Mouse (Mus musculus) heart, embryonic 16.5 days (tissue): Measurements from ENCODE around the gene Ikbkg. TPM values are rescaled to one million over a fixed set of nuclear protein-coding genes. Genes with fewer than 3 reads are reported as not detected.
"Not testable (repeated sequence)": the region's sequence is repeated elsewhere in the genome, so short reads cannot be mapped to it uniquely, and the experiment has no call there.

Source experiments
- ATAC-seq: fragments of 200-750 bp; cut with Nextera tagmentation; replicated peaks from 2 replicates; pipeline ENCODE4 v1.8.0; 2017; ENCODE audit warnings: moderate number of reproducible peaks; ENCODE audit not compliant: insufficient read depth, low FRiP score; ENCODE audit errors: extremely low read depth
- H3K27ac ChIP-seq: fragments of 300-500 bp; sonication (generic); 2 replicates; pipeline ENCODE4 v1.5.1; 2014; ENCODE audit warnings: mild to moderate bottlenecking, low read length, control low read depth, moderate library complexity
- H3K27me3 ChIP-seq: fragments of 300-500 bp; sonication (generic); 2 replicates; pipeline ENCODE4 v1.6.1; 2014; ENCODE audit warnings: low read length, mixed read lengths; ENCODE audit not compliant: control insufficient read depth, insufficient read depth
- H3K36me3 ChIP-seq: fragments of 300-500 bp; sonication (generic); 2 replicates; pipeline ENCODE4 v1.6.1; 2014; ENCODE audit not compliant: control insufficient read depth, insufficient read depth
- H3K4me1 ChIP-seq: fragments of 300-500 bp; sonication (generic); 2 replicates; pipeline ENCODE4 v1.6.1; 2014; ENCODE audit warnings: low read length, mixed read lengths; ENCODE audit not compliant: control insufficient read depth, insufficient read depth
- H3K4me2 ChIP-seq: fragments of 300-500 bp; sonication (generic); 2 replicates; pipeline ENCODE4 v1.6.1; 2014; ENCODE audit warnings: low read depth, mild to moderate bottlenecking, control low read depth, low read length
- H3K4me3 ChIP-seq: fragments of 300-500 bp; sonication (generic); 2 replicates; pipeline ENCODE4 v1.5.1; 2014; ENCODE audit warnings: mild to moderate bottlenecking, control low read depth, low read length
- H3K9ac ChIP-seq: fragments of 300-500 bp; sonication (generic); 2 replicates; pipeline ENCODE4 v1.6.1; 2014; ENCODE audit warnings: low read length, control low read depth
- H3K9me3 ChIP-seq: fragments of 300-500 bp; sonication (generic); replicated peaks from 2 replicates; pipeline ENCODE4 v1.6.1; 2016; ENCODE audit warnings: low read length; ENCODE audit not compliant: control insufficient read depth
- WGBS: fragments of 180-500 bp; shearing (Covaris S2); extraction: QIAGEN DNeasy Blood & Tissue Kit; methylation state at CpG from one replicate; pipeline ENCODE4 v1.1.7; 2014; 5-methylcytosine and 5-hydroxymethylcytosine counted together
- polyA plus RNA-seq: library from polyadenylated mRNA; unstranded; fragments of >200 nt; fragmentation: Nextera tagmentation; extraction: Ambion mirVana; gene quantifications from 2 replicates; pipeline ENCODE4 v1.2.1, GENCODE M21; 2015

The Ikbkg gene
- polyA plus RNA-seq, 1 experiment from 2014 or later, result 23.0 TPM

DNA sequence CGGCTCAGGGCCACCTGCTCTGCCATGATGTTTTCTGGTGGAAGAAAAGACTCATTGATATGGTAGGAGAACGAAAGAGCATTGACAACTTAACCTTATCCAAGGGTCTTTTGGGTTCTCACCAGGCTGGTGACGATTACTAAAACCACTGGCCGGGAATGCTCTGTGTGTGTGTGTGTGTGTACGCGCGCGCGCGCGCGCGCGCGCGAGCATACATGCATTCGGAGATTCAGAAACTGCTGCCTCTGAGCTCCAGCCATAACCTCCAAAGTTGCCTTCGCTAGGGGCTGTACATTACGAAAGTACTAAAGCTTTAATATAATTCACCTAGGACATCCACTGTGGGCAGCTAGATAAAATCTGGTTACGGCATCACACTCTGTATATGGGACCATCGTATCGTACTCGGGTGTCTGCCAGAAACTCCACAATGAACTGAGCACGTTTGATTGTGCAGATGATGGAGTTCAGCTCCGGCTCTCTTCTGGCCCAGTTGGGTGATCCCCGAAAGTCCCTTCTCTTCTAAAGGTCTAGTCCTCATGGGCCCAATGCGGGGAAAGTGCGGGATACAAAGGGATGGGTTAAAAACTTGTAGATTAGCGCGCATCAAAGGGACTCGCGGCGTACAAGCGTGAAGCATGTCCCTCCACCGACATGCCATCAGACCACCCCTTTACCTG is 35.2 kb downstream of the Ikbkg start:
- peak overlapping the region; percentile 77 for H3K4me2 ChIP-seq
- no peaks in the 10 kb centered on the region for H3K36me3 ChIP-seq
- no peak overlapping the region; the same call in 1 of the 2 replicates for H3K27ac ChIP-seq
- peak overlapping the region; percentile 72 for H3K4me3 ChIP-seq
- H3K27me3 ChIP-seq, result no peaks in the 10 kb centered on the region
- 20% methylated on average over 35 of the region's 35 CpGs for WGBS
- H3K4me1 ChIP-seq, result peaks cover 2% of the 10 kb centered on the region; the same call in 1 of the 2 replicates
- ATAC-seq, result peak; percentile 5; the same call in 1 of the 2 replicates
- peak overlapping the region; percentile 77 for H3K9ac ChIP-seq
- H3K9me3 ChIP-seq, result no peaks in the 10 kb centered on the region

DNA sequence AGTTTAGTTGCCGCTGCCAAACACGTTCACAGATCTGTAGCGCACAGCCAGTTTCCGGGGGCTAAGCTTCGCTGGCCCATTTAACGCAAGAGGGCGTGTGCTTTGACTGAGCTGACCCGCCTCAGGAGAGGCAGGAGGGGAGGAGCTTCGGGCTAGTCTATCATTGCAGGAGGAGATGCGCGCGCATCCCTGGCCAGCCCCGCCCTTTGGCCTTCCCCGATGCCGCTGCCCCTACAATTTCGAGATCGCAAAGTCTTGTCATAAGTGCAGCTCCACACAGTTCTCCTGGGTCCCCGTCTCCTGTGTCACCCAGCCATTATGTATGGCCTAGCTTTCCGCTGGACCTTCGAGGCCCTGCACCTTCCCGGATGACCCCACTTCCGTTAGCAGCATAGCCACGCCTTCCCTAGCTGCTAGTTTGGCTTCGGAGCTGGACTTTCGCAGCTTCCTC is 35.8 kb downstream of the Ikbkg start, which contains the start of gene G6pdx:
Gene G6pdx (minus strand): TSS at position 369 of the 451 bp plus-strand sequence.
- WGBS, result 13% methylated on average over 25 of the region's 25 CpGs
- Histone ChIP-seq H3K4me3 (peak within 1 kb of the TSS; percentile 72), H3K36me3 (no peaks in the 10 kb centered on the region; the same call in 1 of the 2 replicates), H3K9ac (peak within 1 kb of the TSS; percentile 77), H3K27ac (peak within 1 kb of the TSS; percentile 95), H3K9me3 (no peaks in the 10 kb centered on the region), H3K27me3 (no peaks in the 10 kb centered on the region), H3K4me1 (peaks cover 2% of the 10 kb centered on the region; the same call in 1 of the 2 replicates), H3K4me2 (peak within 1 kb of the TSS; percentile 77)
- peak; percentile 79 for ATAC-seq

DNA sequence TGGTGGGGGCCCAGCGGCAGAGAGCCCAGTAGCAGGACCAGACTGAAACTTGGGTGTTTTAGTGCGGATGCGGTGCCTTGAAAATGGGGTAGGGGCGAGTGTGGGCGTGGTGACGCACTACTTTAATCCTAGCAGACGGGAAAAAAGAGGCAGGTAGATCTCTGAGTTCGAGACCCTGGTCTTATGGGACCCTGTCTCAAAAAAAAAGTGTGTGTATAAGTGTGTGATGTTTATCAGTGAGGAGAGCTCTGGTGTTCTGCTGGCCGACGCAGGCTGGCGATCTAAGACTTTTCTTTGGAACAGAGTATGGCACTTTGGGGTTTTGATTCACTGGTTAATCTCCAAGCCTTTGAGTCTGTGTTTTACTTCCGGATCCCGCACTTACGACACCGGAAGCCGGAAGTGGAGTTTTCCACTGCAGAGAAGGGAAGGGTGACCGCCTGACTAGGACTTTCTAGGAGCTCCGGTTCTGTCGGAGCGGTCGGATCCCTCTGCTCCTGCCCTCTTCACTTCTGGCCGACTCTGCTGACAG is 36.3 kb downstream of the Ikbkg start:
- H3K27me3 ChIP-seq, result no peaks in the 10 kb centered on the region
- H3K36me3 ChIP-seq, result peaks cover 4% of the 10 kb centered on the region; the same call in 1 of the 2 replicates
- peak overlapping the region; percentile 95 for H3K27ac ChIP-seq
- peak overlapping the region; percentile 72 for H3K4me3 ChIP-seq
- peaks cover 2% of the 10 kb centered on the region; the same call in 1 of the 2 replicates for H3K4me1 ChIP-seq
- H3K4me2 ChIP-seq, result peak overlapping the region; percentile 77
- 22% methylated on average over 22 of the region's 22 CpGs for WGBS
- H3K9ac ChIP-seq, result peak overlapping the region; percentile 77
- ATAC-seq, result peak; percentile 71
- no peaks in the 10 kb centered on the region for H3K9me3 ChIP-seq

DNA sequence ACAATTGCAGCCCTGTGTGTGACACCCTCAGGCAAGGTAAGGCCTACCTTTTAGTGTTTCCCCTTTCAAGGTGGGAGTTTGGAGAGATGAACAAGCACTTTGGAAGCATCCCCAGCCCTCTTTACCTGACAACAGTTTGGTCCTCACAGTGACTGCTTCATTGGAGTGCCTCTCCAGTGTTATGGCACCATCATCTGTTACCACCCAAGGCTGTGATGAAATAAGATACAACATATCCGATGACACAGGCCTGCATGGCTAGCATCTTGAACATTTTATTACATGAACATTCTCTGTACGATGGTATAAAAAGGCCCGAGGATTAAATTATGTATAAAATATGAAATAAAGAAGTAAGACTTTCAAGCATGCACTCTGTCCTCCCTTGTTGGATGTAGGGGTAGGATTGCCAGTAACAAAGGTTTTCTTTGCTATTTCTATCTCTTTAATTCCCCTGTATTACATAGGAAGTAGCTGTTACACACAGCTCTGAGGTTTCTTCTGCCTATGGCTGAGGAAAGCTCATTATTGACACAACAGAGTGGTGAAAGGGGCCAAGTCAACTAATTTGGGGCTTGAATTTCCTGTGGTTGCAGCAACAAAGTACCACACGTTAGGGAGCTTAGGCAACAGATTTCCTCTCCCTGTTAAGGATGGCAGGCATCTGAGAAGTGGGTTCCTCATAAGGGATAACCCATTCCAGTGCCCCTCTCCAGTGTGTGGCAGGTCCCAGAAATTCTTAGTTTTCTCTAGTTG is 58.2 kb downstream of the Ikbkg start:
- Histone ChIP-seq H3K9me3 (no peaks in the 10 kb centered on the region), H3K4me2 (no peak overlapping the region), H3K9ac (no peak overlapping the region), H3K27me3 (no peaks in the 10 kb centered on the region), H3K4me1 (no peaks in the 10 kb centered on the region), H3K27ac (no peak overlapping the region), H3K4me3 (no peak overlapping the region), H3K36me3 (peaks cover 5% of the 10 kb centered on the region; the same call in 1 of the 2 replicates)
- WGBS, result 71% methylated on average over 4 of the region's 4 CpGs
- ATAC-seq, result no peak

DNA sequence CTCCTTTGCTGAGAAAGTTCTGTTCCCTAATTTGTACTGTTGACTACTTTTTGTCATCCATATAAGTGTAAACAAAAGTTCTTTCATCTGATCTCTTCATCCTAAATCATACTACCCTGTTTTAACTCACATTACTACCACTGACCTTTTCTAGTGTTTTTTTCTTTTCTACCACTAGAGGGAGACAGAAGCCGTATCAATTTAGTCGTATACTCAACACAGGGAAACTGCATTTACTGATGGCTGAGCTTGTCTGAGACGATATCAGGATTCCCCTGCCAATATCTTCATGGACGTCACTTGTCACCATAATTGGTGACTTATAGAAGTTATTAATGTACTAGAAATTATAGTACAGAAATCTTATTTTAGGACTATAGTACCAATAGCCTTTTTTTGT is 59.7 kb downstream of the Ikbkg start:
- Histone ChIP-seq H3K9ac (no peak overlapping the region), H3K27ac (no peak overlapping the region), H3K36me3 (peaks cover 4% of the 10 kb centered on the region; the same call in 1 of the 2 replicates), H3K9me3 (no peaks in the 10 kb centered on the region), H3K4me1 (no peaks in the 10 kb centered on the region), H3K4me3 (no peak overlapping the region), H3K27me3 (no peaks in the 10 kb centered on the region), H3K4me2 (no peak overlapping the region)
- no peak for ATAC-seq
- WGBS, result 9% methylated on average over 4 of the region's 4 CpGs

DNA sequence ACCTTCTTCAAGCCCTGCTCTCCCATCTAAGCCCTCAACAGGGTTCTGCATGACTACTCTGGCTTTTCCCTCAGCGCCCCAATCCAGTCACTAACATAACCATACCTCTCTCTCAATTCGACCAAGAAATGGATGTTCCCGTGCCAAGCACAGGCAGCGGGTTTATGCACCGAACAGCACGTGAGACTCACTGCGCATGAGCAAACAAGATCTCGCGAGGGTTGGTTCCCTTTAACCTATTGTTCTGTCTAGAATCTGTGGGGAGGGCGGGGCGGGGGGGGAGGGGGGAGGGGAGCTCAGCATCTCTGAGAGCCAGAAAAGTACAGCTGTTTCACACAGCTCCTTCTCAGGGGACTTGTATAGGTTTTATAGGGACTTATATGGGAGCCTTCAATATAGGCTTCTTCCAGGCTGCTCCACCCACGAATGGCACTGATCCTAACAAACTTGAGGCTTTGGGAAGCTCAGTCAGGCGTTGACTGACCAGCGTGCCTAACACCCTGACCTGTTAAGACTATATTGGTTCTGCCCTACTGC is 88.3 kb downstream of the Ikbkg start, which contains the start of gene Gm6880:
Gene Gm6880 (minus strand): TSS at position 51 of the 537 bp plus-strand sequence.
- not testable (repeated sequence) for ATAC-seq, H3K4me2 ChIP-seq, H3K9ac ChIP-seq, H3K9me3 ChIP-seq, H3K4me1 ChIP-seq, H3K27ac ChIP-seq, H3K36me3 ChIP-seq, H3K27me3 ChIP-seq, H3K4me3 ChIP-seq
- 74% methylated on average over 13 of the region's 14 CpGs for WGBS

DNA sequence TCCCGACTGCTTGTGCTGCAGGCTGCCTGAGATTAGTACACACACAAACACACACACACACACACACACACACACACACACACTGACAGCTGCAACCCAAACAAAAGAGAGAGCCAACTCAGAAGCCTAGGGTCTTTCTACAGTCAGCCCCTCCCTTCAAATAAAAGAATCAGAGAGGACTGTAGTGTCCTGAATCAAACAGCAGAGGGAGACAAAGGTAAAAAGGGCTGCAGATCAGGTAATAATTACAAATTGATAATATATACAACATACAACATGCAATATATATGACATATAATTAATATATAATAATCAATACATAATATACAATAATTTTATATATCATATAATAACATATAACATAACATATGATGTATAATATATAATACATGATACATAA is 104.0 kb downstream of the Ikbkg start:
- H3K27ac ChIP-seq, result no peak overlapping the region
- H3K36me3 ChIP-seq, result no peaks in the 10 kb centered on the region
- H3K4me3 ChIP-seq, result no peak overlapping the region
- WGBS, result 71% methylated on average over 1 of the region's 1 CpGs
- H3K27me3 ChIP-seq, result no peaks in the 10 kb centered on the region
- H3K9me3 ChIP-seq, result no peaks in the 10 kb centered on the region
- no peaks in the 10 kb centered on the region for H3K4me1 ChIP-seq
- no peak for ATAC-seq
- H3K4me2 ChIP-seq, result no peak overlapping the region
- no peak overlapping the region for H3K9ac ChIP-seq
